Mouse (Mus musculus) layer of hippocampus, adult 9-11 months (tissue): ENCODE measurements at regions not wholly inside any gene's neighbourhood (a gene's known extent, or its start where the extent isn't known, plus 50 kb on each side); places are given as distances from the start of the nearest gene placed in this dataset.

ENCODE experiments used
- DNase-seq: peaks from one replicate; pipeline ENCODE4 v3.0.0; 2022

GRCm38 (mm10) chr3:61740088-61740487 is 374.3 kb upstream of the B430305J03Rik start:
- DNase-seq, result no peak

- no peak for DNase-seq
Measured at GRCm38 (mm10) chr3:61738528-61738927, 372.8 kb upstream of the B430305J03Rik start.

GRCm38 (mm10) chr3:61716785-61717184 is 351.0 kb upstream of the B430305J03Rik start:
- no peak for DNase-seq

GRCm38 (mm10) chr3:61687933-61688705 is 322.4 kb upstream of the B430305J03Rik start:
- DNase-seq, result no peak

- no peak for DNase-seq
Measured at GRCm38 (mm10) chr3:61670874-61671273, 305.1 kb upstream of the B430305J03Rik start.

- no peak for DNase-seq
Measured at GRCm38 (mm10) chr3:61656143-61656542, 290.4 kb upstream of the B430305J03Rik start.

GRCm38 (mm10) chr3:61628535-61628934 is 262.8 kb upstream of the B430305J03Rik start:
- no peak for DNase-seq

- DNase-seq, result no peak
Measured at GRCm38 (mm10) chr3:61628099-61628498, 262.3 kb upstream of the B430305J03Rik start.

GRCm38 (mm10) chr3:61623954-61624487 is 258.3 kb upstream of the B430305J03Rik start:
- no peak for DNase-seq

GRCm38 (mm10) chr3:61605469-61605868 is 239.7 kb upstream of the B430305J03Rik start:
- no peak for DNase-seq

- DNase-seq, result no peak
Measured at GRCm38 (mm10) chr3:61602891-61603290, 237.1 kb upstream of the B430305J03Rik start.

- DNase-seq, result no peak
Measured at GRCm38 (mm10) chr3:61595574-61595973, 229.8 kb upstream of the B430305J03Rik start.

GRCm38 (mm10) chr3:61592342-61592741 is 226.6 kb upstream of the B430305J03Rik start:
- DNase-seq, result no peak

GRCm38 (mm10) chr3:61583669-61584068 is 217.9 kb upstream of the B430305J03Rik start:
- DNase-seq, result peak; percentile 7

GRCm38 (mm10) chr3:61582927-61583326 is 217.2 kb upstream of the B430305J03Rik start:
- no peak for DNase-seq

GRCm38 (mm10) chr3:61580252-61580651 is 214.5 kb upstream of the B430305J03Rik start:
- no peak for DNase-seq

- no peak for DNase-seq
Measured at GRCm38 (mm10) chr3:61537113-61537512, 171.4 kb upstream of the B430305J03Rik start.

GRCm38 (mm10) chr3:61535751-61536150 is 170.0 kb upstream of the B430305J03Rik start:
- DNase-seq, result peak; percentile 36

GRCm38 (mm10) chr3:61503178-61503577 is 137.4 kb upstream of the B430305J03Rik start:
- no peak for DNase-seq

GRCm38 (mm10) chr3:61494835-61495234 is 129.1 kb upstream of the B430305J03Rik start:
- DNase-seq, result no peak

- no peak for DNase-seq
Measured at GRCm38 (mm10) chr3:61486808-61487389, 121.1 kb upstream of the B430305J03Rik start.

- no peak for DNase-seq
Measured at GRCm38 (mm10) chr3:61478861-61479584, 113.3 kb upstream of the B430305J03Rik start.

- no peak for DNase-seq
Measured at GRCm38 (mm10) chr3:61475018-61475417, 109.3 kb upstream of the B430305J03Rik start.
